Mouse (Mus musculus): ENCODE measurements at regions not wholly inside any gene's neighbourhood (a gene's known extent, or its start where the extent isn't known, plus 50 kb on each side); places are given as distances from the start of the nearest gene placed in this dataset.

GRCm38 (mm10) chr5:119379915-119380432 is 290.5 kb upstream of the Tbx3 start:
- DNase-seq, result no peak
- intact Hi-C loops (cut with DNase I), result no loop called here
- TF ChIP-seq CTCF (IDR thresholded peaks at IDR 0.05), result no peak
- Histone ChIP-seq H3K4me3 (no peak overlapping the region), H3K27ac (no peak overlapping the region)

GRCm38 (mm10) chr5:119381495-119381894 is 289.0 kb upstream of the Tbx3 start:
- TF ChIP-seq CTCF (IDR thresholded peaks at IDR 0.05), result no peak
- Histone ChIP-seq H3K4me3 (no peak overlapping the region), H3K27ac (no peak overlapping the region)
- intact Hi-C loops (cut with DNase I), result no loop called here
- no peak for DNase-seq

- TF ChIP-seq CTCF (IDR thresholded peaks at IDR 0.05), result no peak
- intact Hi-C loops (cut with DNase I), result no loop called here
- no peak for DNase-seq
- Histone ChIP-seq H3K27ac (no peak overlapping the region), H3K4me3 (no peak overlapping the region)
Observed at GRCm38 (mm10) chr5:119385506-119385905, 285.0 kb upstream of the Tbx3 start.

GRCm38 (mm10) chr5:119386821-119387220 is 283.6 kb upstream of the Tbx3 start:
- DNase-seq, result no peak
- TF ChIP-seq CTCF (IDR thresholded peaks at IDR 0.05), result no peak
- intact Hi-C loops (cut with DNase I), result no loop called here
- no peak overlapping the region for H3K27ac ChIP-seq
- no peak overlapping the region for H3K4me3 ChIP-seq

- no peak for TF ChIP-seq CTCF (IDR thresholded peaks at IDR 0.05)
- H3K4me3 ChIP-seq, result no peak overlapping the region
- intact Hi-C loops (cut with DNase I), result no loop called here
- no peak for DNase-seq
- H3K27ac ChIP-seq, result no peak overlapping the region
Observed at GRCm38 (mm10) chr5:119387261-119387660, 283.2 kb upstream of the Tbx3 start.

- no peak for DNase-seq
- no peak for TF ChIP-seq CTCF (IDR thresholded peaks at IDR 0.05)
Observed at GRCm38 (mm10) chr5:119388841-119389240, 281.6 kb upstream of the Tbx3 start.

GRCm38 (mm10) chr5:119389384-119389783 is 281.1 kb upstream of the Tbx3 start:
- Histone ChIP-seq H3K27ac (peak overlapping the region; percentile 75), H3K4me3 (peak overlapping the region; percentile 43)
- no peak for TF ChIP-seq CTCF (IDR thresholded peaks at IDR 0.05)
- intact Hi-C loops (cut with DNase I), result no loop called here
- peak; percentile 50 for DNase-seq

More at GRCm38 (mm10) chr5:119388841-119389240, 281.6 kb upstream of the Tbx3 start:
- intact Hi-C loops (cut with DNase I), result no loop called here
- Histone ChIP-seq H3K4me3 (peak overlapping the region; percentile 43; the same call in 1 of the 2 replicates), H3K27ac (peak overlapping the region; percentile 75)

GRCm38 (mm10) chr5:119389857-119390256 is 280.6 kb upstream of the Tbx3 start:
- Histone ChIP-seq H3K27ac (peak overlapping the region; percentile 75), H3K4me3 (peak overlapping the region; percentile 43; the same call in 1 of the 2 replicates)
- peak; percentile 26 for DNase-seq
- intact Hi-C loops (cut with DNase I), result loop anchor here (10.0 kb wide), 1 partner anchor 185 kb away; no protein-coding TSS in a partner anchor
- TF ChIP-seq CTCF (IDR thresholded peaks at IDR 0.05), result no peak

- TF ChIP-seq CTCF (IDR thresholded peaks at IDR 0.05), result no peak
- intact Hi-C loops (cut with DNase I), result loop anchor here (10.0 kb wide), 1 partner anchor 194 kb away; no protein-coding TSS in a partner anchor
- no peak for DNase-seq
- Histone ChIP-seq H3K4me3 (no peak overlapping the region), H3K27ac (no peak overlapping the region)
Observed at GRCm38 (mm10) chr5:119398475-119398874, 272.0 kb upstream of the Tbx3 start.

- Histone ChIP-seq H3K4me3 (no peak overlapping the region), H3K27ac (peak overlapping the region; percentile 63)
- no peak for DNase-seq
- no peak for TF ChIP-seq CTCF (IDR thresholded peaks at IDR 0.05)
- intact Hi-C loops (cut with DNase I), result no loop called here
Observed at GRCm38 (mm10) chr5:119400223-119400935, 270.1 kb upstream of the Tbx3 start.

GRCm38 (mm10) chr5:119401915-119402314 is 268.6 kb upstream of the Tbx3 start:
- TF ChIP-seq CTCF (IDR thresholded peaks at IDR 0.05), result no peak
- DNase-seq, result no peak
- Histone ChIP-seq H3K27ac (peak overlapping the region; percentile 63), H3K4me3 (no peak overlapping the region)
- intact Hi-C loops (cut with DNase I), result no loop called here

- Histone ChIP-seq H3K4me3 (peak overlapping the region; percentile 52), H3K27ac (peak overlapping the region; percentile 63)
- no peak for TF ChIP-seq CTCF (IDR thresholded peaks at IDR 0.05)
- DNase-seq, result no peak
- intact Hi-C loops (cut with DNase I), result no loop called here
Observed at GRCm38 (mm10) chr5:119402651-119403050, 267.8 kb upstream of the Tbx3 start.

- no peak for TF ChIP-seq CTCF (IDR thresholded peaks at IDR 0.05)
- intact Hi-C loops (cut with DNase I), result no loop called here
- DNase-seq, result no peak
- Histone ChIP-seq H3K27ac (no peak overlapping the region), H3K4me3 (no peak overlapping the region)
Observed at GRCm38 (mm10) chr5:119410966-119411365, 259.5 kb upstream of the Tbx3 start.

- intact Hi-C loops (cut with DNase I), result no loop called here
- H3K4me3 ChIP-seq, result no peak overlapping the region
- no peak for TF ChIP-seq CTCF (IDR thresholded peaks at IDR 0.05)
- peak overlapping the region; percentile 31; the same call in 1 of the 2 replicates for H3K27ac ChIP-seq
- no peak for DNase-seq
Observed at GRCm38 (mm10) chr5:119415835-119416234, 254.6 kb upstream of the Tbx3 start.

Measured in gastrocnemius, adult 2 months (tissue).